Mouse (Mus musculus) spleen, postnatal 14 days (tissue): ENCODE results near the gene Col15a1.

Source experiments
- DNase-seq, 2 experiments: peaks; one replicate each; pipeline ENCODE4 v3.0.0; 2021 to 2022; ENCODE audit warnings: low spot score in 2 of 2

The Col15a1 gene

GRCm38 (mm10) chr4:47272452-47273130, 64.6 kb downstream of the Col15a1 start:
- no peak for DNase-seq

GRCm38 (mm10) chr4:47273795-47274194, 65.8 kb downstream of the Col15a1 start:
- no peak for DNase-seq

- DNase-seq: no peak
Measured at GRCm38 (mm10) chr4:47274911-47275310, 67.0 kb downstream of the Col15a1 start.

- no peak for DNase-seq
Measured at GRCm38 (mm10) chr4:47278397-47278796, 70.4 kb downstream of the Col15a1 start.

GRCm38 (mm10) chr4:47279085-47279707, 71.2 kb downstream of the Col15a1 start:
- no peak for DNase-seq

- no peak for DNase-seq
Measured at GRCm38 (mm10) chr4:47280126-47280525, 72.2 kb downstream of the Col15a1 start.

- no peak for DNase-seq
Measured at GRCm38 (mm10) chr4:47281920-47282682, 74.1 kb downstream of the Col15a1 start.

GRCm38 (mm10) chr4:47284311-47284710, 76.3 kb downstream of the Col15a1 start:
- DNase-seq: no peak

GRCm38 (mm10) chr4:47284874-47285273, 76.9 kb downstream of the Col15a1 start:
- no peak for DNase-seq

- DNase-seq: no peak
Measured at GRCm38 (mm10) chr4:47286599-47287147, 78.7 kb downstream of the Col15a1 start.

GRCm38 (mm10) chr4:47287468-47287867, 79.5 kb downstream of the Col15a1 start:
- no peak for DNase-seq

GRCm38 (mm10) chr4:47288306-47288705, 80.3 kb downstream of the Col15a1 start:
- no peak for DNase-seq

- no peak for DNase-seq
Measured at GRCm38 (mm10) chr4:47289526-47289925, 81.6 kb downstream of the Col15a1 start.

- no peak for DNase-seq
Measured at GRCm38 (mm10) chr4:47290448-47290847, 82.5 kb downstream of the Col15a1 start.

GRCm38 (mm10) chr4:47291013-47291412, 83.1 kb downstream of the Col15a1 start:
- DNase-seq: no peak

GRCm38 (mm10) chr4:47292956-47293355, 85.0 kb downstream of the Col15a1 start:
- no peak for DNase-seq

GRCm38 (mm10) chr4:47293771-47294543, 86.0 kb downstream of the Col15a1 start:
- no peak for DNase-seq

GRCm38 (mm10) chr4:47294544-47295070, 86.6 kb downstream of the Col15a1 start:
- DNase-seq: no peak

- DNase-seq: no peak
Measured at GRCm38 (mm10) chr4:47295547-47295946, 87.6 kb downstream of the Col15a1 start.

GRCm38 (mm10) chr4:47300701-47301100, 92.7 kb downstream of the Col15a1 start:
- no peak for DNase-seq

GRCm38 (mm10) chr4:47302610-47303009, 94.6 kb downstream of the Col15a1 start:
- no peak for DNase-seq
